Mouse (Mus musculus) adrenal gland, adult (tissue): ENCODE measurements at regions not wholly inside any gene's neighbourhood (a gene's known extent, or its start where the extent isn't known, plus 50 kb on each side); places are given as distances from the start of the nearest gene placed in this dataset.
A peak's percentile ranks its signal among the peaks of the same experiment; 100 is the strongest.

Experiments used
- DNase-seq, 2 experiments: peaks; one replicate each; pipeline ENCODE4 v3.0.0; 2022 to 2023; ENCODE audit warnings: low spot score in 1 of 2; ENCODE audit not compliant: inconsistent age in 2 of 2

DNA sequence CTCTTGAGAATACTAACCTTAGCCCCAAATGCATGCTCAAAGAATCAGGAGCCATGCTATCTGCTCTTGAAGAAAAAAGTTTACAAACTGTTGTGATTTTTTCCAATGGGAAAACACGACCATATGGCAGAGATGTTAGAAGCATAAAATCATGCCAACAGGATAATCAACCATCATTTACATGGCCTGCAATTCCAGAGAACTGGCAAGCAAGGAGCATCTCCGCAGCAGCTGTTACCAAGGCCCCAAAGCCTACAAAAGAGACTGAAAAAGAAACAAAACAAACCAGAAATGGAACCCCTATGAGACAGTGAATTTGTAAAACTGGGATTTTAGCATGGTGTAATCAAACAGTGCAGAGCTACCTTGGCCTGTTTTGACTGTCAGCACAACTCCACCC lies 1164.2 kb upstream of the Gm10800 start:
- no peak for DNase-seq

DNA sequence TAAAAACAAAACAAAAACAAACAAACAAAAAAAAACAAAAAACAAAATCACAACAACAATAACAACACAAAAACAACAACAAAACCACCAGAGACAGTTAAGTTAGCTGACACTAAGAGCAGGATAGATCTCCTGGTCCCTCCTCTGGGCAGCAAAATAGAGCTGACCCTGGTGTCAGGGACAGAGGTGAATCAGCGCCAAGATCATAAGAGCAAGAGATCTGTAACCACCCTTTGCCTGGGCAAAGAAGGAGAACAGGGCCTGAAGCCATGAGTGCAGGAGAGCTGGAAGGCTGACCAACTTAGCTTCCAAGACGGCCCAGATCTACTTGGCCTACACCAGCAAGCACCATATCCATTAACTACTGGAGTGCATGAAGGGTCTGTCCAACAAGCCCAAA lies 1154.6 kb upstream of the Gm10800 start:
- peak; percentile 29 to 73 for DNase-seq
